Mouse (Mus musculus): ENCODE measurements around the gene Tal1.

GRCm38 (mm10) chr4:115062875-115063517, 6.8 kb downstream of the Tal1 start:
- TF ChIP-seq POLR2A (IDR thresholded peaks at IDR 0.05; ENCODE audit: extremely low read depth, insufficient read depth, low read length) (no peak), CTCF (IDR thresholded peaks at IDR 0.05; ENCODE audit: low read depth, low read length) (no peak)

Data from liver, adult 2 months (tissue).